Mouse (Mus musculus) cerebral cortex, adult 2 months (tissue): ENCODE measurements around the gene Notch4.

Experiments used
- WGBS: fragments of 180-500 bp; shearing (Covaris S2); methylation state at CpG from one replicate; pipeline ENCODE4 v1.1.7; 2018; 5-methylcytosine and 5-hydroxymethylcytosine counted together

Notch4 gene

DNA sequence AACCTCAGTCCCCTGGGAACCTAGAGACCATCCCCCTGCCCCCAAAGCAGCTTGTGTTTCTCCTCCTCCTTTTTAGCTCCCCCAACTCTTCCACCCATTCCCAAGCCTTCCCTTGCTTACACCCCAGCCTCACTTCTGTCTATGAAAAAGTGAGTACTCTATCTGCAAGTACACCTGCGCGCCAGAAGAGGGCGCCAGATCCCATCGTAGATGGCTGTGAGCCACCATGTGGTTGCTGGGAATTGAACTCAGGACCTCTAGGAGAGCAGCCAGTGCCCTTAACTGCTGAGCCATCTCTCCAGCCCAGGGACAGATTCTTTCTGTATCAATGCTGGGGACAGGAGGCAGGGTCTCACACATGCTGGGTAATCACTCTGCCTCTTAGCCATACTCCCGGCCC, 7.8 kb downstream of the Notch4 start:
- WGBS: 22% methylated on average over 5 of the region's 5 CpGs

DNA sequence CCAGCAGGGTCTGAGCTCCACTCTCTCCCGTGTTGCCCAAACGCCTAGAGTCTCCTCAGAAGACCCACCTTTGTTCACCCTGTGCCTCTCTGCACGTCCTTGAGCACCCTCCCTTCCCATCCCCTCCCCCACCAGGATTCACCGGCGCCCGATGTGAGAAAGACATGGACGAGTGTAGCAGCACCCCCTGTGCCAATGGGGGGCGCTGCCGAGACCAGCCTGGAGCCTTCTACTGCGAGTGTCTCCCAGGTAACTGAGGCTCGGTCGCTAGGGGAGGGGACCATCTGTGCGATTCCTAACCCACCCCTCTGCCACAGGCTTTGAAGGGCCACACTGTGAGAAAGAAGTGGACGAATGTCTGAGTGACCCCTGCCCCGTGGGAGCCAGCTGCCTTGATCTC, 8.3 kb downstream of the Notch4 start:
- 23% methylated on average over 15 of the region's 15 CpGs for WGBS

- 68% methylated on average over 5 of the region's 5 CpGs for WGBS
Measured at GRCm38 (mm10) chr17:34576577-34576976, 12.5 kb downstream of the Notch4 start.

GRCm38 (mm10) chr17:34578070-34578469, 14.0 kb downstream of the Notch4 start:
- WGBS: 95% methylated on average over 3 of the region's 3 CpGs

DNA sequence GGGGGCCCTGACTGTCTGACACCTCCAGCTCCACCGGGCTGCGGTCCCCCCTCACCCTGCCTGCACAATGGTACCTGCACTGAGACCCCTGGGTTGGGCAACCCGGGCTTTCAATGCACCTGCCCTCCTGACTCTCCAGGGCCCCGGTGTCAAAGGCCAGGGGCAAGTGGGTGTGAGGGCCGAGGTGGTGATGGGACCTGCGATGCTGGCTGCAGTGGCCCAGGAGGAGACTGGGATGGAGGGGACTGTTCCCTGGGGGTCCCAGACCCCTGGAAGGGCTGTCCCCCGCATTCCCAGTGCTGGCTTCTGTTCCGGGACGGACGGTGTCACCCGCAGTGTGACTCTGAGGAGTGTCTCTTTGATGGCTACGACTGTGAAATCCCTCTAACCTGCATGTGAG, 18.5 kb downstream of the Notch4 start:
- 92% methylated on average over 12 of the region's 12 CpGs for WGBS

DNA sequence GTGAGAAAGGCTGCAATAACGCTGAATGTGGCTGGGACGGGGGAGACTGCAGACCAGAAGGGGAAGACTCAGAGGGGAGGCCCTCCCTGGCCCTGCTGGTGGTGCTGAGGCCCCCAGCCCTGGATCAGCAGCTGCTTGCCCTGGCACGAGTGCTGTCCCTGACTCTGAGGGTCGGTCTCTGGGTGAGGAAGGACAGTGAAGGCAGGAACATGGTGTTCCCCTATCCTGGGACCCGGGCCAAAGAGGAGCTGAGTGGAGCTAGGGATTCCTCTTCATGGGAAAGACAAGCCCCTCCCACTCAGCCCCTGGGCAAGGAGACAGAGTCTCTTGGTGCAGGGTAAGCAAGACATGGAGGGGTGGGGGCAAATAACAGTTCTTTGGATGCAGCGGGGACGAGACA, 19.3 kb downstream of the Notch4 start:
- 72% methylated on average over 7 of the region's 7 CpGs for WGBS

GRCm38 (mm10) chr17:34583819-34584218, 19.8 kb downstream of the Notch4 start:
- 94% methylated on average over 8 of the region's 8 CpGs for WGBS

- 71% methylated on average over 8 of the region's 8 CpGs for WGBS
Measured at GRCm38 (mm10) chr17:34585121-34585520, 21.1 kb downstream of the Notch4 start.

DNA sequence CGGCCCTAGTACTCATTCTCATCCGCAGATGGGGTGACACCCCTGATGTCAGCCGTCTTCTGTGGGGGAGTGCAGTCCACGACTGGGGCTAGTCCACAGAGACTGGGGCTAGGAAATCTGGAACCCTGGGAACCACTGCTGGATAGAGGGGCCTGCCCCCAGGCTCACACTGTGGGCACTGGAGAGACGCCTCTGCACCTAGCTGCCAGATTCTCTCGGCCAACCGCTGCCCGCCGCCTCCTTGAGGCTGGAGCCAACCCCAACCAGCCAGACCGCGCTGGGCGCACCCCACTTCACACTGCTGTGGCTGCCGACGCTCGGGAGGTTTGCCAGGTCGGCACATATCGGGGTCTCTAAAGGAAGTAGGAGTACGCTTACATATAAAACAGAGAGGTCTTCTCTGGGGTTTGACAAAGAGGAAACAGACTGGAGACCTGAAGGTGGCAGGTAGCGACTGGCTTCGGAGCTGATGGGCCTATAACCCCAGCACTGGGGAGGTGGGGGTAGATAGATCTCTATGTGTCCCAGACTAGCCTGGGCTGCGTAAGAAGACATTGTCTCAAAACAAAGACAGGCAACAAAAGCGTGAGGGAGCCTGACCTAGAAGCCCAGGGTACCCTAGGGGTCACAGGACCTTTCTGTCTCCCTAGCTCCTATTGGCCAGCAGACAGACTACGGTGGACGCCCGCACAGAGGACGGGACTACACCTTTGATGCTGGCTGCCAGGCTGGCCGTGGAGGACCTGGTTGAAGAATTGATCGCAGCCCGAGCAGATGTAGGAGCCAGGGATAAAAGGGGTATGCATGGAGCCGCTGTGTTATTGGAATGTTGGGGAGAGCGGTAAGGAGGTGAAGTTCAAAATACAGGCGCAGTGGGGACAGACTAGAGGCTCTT, 22.1 kb downstream of the Notch4 start:
- 24% methylated on average over 32 of the region's 32 CpGs for WGBS

GRCm38 (mm10) chr17:34586796-34587422, 22.8 kb downstream of the Notch4 start:
- under 1% methylated on average over 38 of the region's 38 CpGs for WGBS

DNA sequence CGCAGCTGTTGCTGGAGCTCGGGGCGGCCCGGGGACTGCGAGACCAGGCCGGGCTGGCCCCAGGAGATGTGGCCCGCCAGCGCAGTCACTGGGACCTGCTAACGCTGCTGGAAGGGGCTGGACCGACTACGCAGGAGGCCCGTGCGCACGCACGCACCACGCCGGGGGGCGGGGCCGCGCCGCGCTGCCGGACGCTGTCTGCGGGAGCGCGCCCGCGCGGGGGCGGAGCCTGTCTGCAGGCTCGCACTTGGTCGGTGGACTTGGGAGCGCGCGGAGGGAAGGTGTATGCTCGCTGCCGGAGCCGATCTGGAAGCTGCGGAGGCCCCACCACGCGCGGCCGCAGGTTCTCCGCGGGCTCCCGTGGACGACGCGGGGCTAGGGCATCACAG, 23.3 kb downstream of the Notch4 start:
- WGBS: under 1% methylated on average over 49 of the region's 50 CpGs

DNA sequence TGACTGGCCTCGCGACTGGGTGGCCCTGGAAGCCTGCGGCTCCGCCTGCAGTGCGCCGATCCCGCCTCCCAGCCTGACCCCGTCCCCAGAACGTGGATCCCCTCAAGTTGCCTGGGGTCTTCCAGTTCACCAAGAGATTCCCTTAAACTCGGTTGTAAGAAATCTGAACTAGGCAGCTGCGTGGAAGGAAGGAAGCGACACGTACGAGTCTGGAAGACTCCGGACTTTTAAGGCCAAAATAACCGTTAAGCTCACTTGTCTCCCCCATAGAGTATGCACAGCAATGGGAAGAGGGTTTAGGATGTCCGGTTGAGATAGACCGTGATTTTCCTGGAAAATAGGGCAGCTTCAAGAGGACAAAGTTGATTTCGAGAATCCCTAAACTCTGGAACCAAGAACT, 23.7 kb downstream of the Notch4 start:
- 2% methylated on average over 19 of the region's 19 CpGs for WGBS

DNA sequence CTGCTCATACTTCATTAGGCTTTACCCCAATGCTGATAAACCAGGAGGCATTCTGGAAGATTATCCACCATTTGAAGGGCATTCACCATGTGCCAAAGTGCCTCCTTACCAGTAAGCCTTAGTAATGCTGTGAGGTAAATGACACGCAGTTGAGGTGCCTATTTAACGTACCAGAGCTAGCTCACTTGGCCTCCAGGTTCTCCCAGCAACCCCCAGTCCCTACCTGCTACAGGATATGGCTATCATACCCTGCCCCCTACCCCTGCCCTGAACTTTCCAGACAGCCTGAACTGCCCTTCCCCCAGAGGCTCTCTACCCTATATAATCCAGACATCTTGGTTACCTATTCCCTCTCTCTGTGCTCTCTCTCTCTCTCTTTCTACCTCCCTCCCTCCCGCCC, 24.7 kb downstream of the Notch4 start:
- WGBS: 72% methylated on average over 3 of the region's 3 CpGs

- WGBS: 60% methylated on average over 7 of the region's 7 CpGs
Measured at GRCm38 (mm10) chr17:34589206-34589605, 25.1 kb downstream of the Notch4 start.

- WGBS: 46% methylated on average over 7 of the region's 7 CpGs
Measured at GRCm38 (mm10) chr17:34589681-34590101, 25.6 kb downstream of the Notch4 start, which contains the start of gene Gpsm3. Gpsm3 (plus strand) TSS chr17:34589806.

DNA sequence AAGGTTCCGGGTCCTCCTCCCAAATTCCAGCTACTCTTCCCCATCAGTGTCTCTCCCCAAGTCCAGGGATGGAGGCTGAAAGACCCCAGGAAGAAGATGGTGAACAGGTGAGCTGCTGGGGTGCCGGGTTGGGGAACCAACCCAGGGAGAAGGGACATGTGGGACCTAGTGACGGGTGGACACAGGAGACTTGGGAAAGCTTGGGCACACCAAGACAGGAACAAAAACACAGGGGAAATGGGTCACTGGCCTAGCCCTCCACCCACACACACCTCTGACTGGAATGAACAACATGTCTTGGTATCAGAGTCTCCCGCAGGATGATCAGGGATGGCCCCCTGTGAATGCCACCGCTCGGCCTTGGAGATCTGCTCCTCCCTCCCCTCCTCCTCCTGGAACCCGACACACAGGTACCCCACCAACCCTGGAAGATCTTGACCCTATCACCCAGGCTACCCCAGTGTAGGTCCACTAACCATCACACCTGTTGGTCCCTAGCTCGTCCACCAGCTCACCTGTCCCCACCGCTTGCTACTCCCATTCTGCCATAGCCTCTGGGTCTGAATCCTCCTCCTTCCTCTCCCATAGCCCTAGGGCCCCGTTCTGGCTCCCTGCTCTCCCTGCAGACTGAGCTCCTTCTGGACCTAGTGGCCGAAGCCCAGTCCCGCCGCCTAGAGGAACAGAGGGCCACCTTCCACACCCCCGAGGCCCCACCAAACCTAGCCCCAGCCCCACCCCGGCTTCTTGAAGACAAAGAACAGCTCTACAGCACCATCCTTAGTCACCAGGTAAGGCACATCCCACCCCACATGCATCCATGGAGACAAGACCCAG, 26.3 kb downstream of the Notch4 start:
- 69% methylated on average over 15 of the region's 15 CpGs for WGBS

DNA sequence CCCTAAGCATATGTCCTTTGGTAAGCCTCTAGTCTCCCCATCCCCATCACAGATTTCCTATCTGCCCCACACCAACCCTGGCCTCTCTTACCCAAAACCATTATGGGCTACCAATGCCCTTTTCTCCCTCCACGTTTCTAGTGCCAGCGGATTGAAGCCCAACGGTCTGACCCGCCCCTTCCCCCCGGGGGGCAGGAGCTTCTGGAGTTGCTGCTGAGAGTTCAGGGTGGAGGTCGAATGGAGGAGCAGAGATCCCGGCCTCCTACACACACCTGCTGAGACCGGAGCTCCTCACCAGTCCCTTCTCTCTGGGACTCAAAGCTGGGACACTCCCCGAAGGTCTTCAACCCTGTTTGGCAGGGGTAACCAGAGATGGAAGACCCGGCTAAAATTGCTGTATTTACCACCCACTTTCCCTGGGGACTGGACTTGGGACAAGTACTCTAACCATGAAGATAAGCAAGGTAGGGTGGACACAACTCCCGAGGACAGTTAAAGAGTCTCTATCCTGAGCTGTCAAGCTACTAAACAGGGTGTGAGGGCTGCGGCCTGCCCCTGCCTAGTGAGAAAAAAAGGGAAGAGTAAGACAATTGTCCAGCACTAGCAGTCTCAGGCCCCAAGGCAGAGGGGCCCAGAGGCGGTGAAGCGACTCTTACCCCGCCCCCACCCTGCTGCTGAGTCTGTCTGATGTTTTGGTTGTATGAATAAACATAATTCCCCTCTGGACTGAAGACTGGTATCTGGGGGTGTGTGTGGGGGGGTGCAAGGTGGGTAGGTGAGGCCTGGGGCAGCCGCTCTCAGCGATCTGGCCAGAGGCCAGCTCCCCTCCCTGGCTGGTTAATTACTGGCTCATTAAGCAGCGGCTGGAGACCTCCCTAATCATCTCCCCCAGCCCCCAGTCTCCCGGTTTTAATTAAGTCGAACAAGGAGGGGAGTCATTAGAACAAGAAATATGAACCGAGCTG, 27.2 kb downstream of the Notch4 start, which contains the start of gene Pbx2:
TSS of gene Pbx2 (plus strand) at position 238 of the 965 bp plus-strand sequence.
- WGBS: 8% methylated on average over 21 of the region's 21 CpGs

DNA sequence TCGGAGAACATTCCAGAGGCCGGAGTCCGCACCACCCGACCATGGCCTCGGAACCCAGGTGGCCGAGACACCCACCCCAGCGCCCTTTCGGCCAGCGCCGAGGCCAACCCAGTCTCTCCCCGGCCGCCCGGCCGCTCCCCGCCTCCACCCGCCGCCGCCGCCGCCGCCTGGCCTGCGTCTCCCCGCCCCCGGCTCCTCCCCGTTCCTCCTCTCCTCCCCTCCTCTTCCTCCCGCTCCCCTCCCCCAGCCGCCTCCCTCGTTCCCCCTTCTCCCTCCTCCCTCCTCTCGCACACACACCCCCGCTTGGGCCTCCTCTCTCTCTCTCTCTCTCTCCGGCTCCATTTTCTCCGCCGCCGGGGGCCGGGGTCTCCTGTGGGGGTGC, 27.9 kb downstream of the Notch4 start:
- 1% methylated on average over 31 of the region's 35 CpGs for WGBS

DNA sequence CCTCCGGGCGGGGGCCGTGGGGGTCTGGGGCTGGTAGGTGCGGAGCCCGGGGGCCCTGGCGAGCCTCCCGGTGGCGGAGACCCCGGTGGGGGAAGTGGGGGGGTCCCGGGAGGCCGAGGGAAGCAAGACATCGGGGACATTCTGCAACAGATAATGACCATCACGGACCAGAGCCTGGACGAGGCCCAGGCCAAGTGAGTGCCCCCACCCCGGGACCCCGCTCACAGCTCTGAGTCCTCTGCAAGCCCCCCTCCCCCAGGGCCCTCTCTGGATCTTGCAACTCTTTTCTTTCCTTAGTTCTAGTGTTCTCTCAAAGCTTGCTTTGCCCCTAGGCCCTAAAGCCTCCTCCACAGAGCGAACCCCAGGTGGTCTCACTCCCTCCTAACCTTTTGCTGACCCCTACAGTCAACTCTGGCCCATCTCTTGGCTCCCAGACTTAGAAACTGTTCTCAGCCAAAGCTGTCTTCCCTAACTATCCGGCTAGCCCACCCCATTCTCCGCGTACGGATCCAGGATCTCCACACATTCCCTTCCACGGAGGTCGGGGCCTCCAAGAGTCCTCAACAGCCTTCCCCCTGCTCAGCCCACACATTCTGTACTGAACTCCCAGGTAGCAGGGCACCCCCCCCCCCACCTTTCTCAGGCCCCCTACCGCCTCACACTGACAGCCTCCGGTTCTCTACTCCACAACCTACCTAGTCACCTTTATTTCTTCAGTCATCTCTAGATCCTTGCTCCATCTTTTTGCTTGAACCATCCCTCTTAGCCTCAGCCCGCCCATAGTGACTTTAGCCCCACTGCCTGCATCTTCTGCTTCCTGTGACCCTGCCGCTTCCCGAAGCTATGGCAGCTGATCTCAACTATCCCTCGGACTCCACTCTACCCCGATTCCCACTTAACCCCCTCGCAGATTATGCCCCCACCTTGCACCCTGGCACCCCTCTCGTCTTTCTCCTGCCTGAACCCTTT, 28.8 kb downstream of the Notch4 start:
- WGBS: 1% methylated on average over 24 of the region's 32 CpGs
